Mouse (Mus musculus): ENCODE data around the gene Il27ra. TPM values are rescaled to one million over a fixed set of nuclear protein-coding genes. Genes with fewer than 3 reads are reported as not detected.
A peak's percentile ranks its signal among the peaks of the same experiment; 100 is the strongest.

The Il27ra gene
- polyA plus RNA-seq, 1 experiment: 7.7 TPM

GRCm38 (mm10) chr8:84024171-84024570 is 18.2 kb downstream of the Il27ra start:
- TF ChIP-seq CTCF (IDR thresholded peaks at IDR 0.05; ENCODE audit: control insufficient read depth, insufficient read depth, low read length) (peak; percentile 85), POLR2A (IDR thresholded peaks at IDR 0.05; ENCODE audit: borderline replicate concordance, control insufficient read depth, low read depth, low read length) (no peak)
- H3K27ac ChIP-seq (ENCODE audit: control insufficient read depth, insufficient read depth, low read depth, low read length, poor library complexity): no peak overlapping the region
- H3K4me3 ChIP-seq (replicated peaks; ENCODE audit: control insufficient read depth, low read depth, low read length): no peak overlapping the region
- 21% methylated on average over 10 of the region's 10 CpGs for WGBS
- H3K4me1 ChIP-seq (ENCODE audit: control insufficient read depth, insufficient read depth, low read length): no peaks in the 10 kb centered on the region

GRCm38 (mm10) chr8:84023631-84024030 is 18.8 kb downstream of the Il27ra start:
- Histone ChIP-seq H3K4me3 (replicated peaks; ENCODE audit: control insufficient read depth, low read depth, low read length) (no peak overlapping the region), H3K27ac (ENCODE audit: control insufficient read depth, insufficient read depth, low read depth, low read length, poor library complexity) (no peak overlapping the region), H3K4me1 (ENCODE audit: control insufficient read depth, insufficient read depth, low read length) (no peaks in the 10 kb centered on the region)
- WGBS: 82% methylated on average over 1 of the region's 1 CpGs
- TF ChIP-seq CTCF (IDR thresholded peaks at IDR 0.05; ENCODE audit: control insufficient read depth, insufficient read depth, low read length) (no peak), POLR2A (IDR thresholded peaks at IDR 0.05; ENCODE audit: borderline replicate concordance, control insufficient read depth, low read depth, low read length) (no peak)

- Histone ChIP-seq H3K27ac (ENCODE audit: control insufficient read depth, insufficient read depth, low read depth, low read length, poor library complexity) (no peak overlapping the region), H3K4me3 (replicated peaks; ENCODE audit: control insufficient read depth, low read depth, low read length) (no peak overlapping the region), H3K4me1 (ENCODE audit: control insufficient read depth, insufficient read depth, low read length) (no peaks in the 10 kb centered on the region)
- TF ChIP-seq CTCF (IDR thresholded peaks at IDR 0.05; ENCODE audit: control insufficient read depth, insufficient read depth, low read length): no peak
- 15% methylated on average over 5 of the region's 5 CpGs for whole genome bisulfite sequencing
Observed at GRCm38 (mm10) chr8:84023085-84023484, 19.3 kb downstream of the Il27ra start.

DNA sequence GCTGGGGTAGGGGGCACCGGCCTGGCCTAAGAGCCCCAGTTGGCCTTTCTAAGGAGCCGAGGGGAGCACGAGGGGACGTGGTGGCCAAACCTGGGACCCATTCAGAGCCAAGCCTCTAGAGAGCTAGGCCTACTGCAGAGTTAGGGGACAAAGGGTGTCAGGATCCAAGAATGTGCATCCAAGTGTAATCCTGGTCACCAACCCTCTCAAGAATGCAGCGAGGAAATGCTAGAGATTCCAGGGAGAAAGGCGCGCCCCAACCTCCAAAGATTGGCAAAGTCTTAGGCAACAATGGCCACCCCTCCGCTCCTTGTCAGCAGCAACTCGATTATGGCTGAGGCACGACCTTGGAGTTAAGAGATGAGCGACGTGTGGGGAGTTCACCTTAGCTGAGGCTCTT is 20.8 kb downstream of the Il27ra start:
- WGBS: 70% methylated on average over 12 of the region's 12 CpGs
- Histone ChIP-seq H3K4me1 (ENCODE audit: control insufficient read depth, insufficient read depth, low read length) (no peaks in the 10 kb centered on the region), H3K4me3 (replicated peaks; ENCODE audit: control insufficient read depth, low read depth, low read length) (no peak overlapping the region), H3K27ac (ENCODE audit: control insufficient read depth, insufficient read depth, low read depth, low read length, poor library complexity) (no peak overlapping the region)
- TF ChIP-seq POLR2A (IDR thresholded peaks at IDR 0.05; ENCODE audit: borderline replicate concordance, control insufficient read depth, low read depth, low read length) (no peak), CTCF (IDR thresholded peaks at IDR 0.05; ENCODE audit: control insufficient read depth, insufficient read depth, low read length) (no peak)

GRCm38 (mm10) chr8:84021096-84021495 is 21.3 kb downstream of the Il27ra start, which contains the start of gene Palm3:
Gene Palm3, plus strand, starts transcription at chr8:84021471.
- WGBS: 48% methylated on average over 18 of the region's 18 CpGs
- Histone ChIP-seq H3K4me3 (replicated peaks; ENCODE audit: control insufficient read depth, low read depth, low read length) (no peak within 1 kb of the TSS), H3K4me1 (ENCODE audit: control insufficient read depth, insufficient read depth, low read length) (no peaks in the 10 kb centered on the region), H3K27ac (ENCODE audit: control insufficient read depth, insufficient read depth, low read depth, low read length, poor library complexity) (no peak within 1 kb of the TSS)
- TF ChIP-seq POLR2A (IDR thresholded peaks at IDR 0.05; ENCODE audit: borderline replicate concordance, control insufficient read depth, low read depth, low read length) (no peak), CTCF (IDR thresholded peaks at IDR 0.05; ENCODE audit: control insufficient read depth, insufficient read depth, low read length) (no peak)

DNA sequence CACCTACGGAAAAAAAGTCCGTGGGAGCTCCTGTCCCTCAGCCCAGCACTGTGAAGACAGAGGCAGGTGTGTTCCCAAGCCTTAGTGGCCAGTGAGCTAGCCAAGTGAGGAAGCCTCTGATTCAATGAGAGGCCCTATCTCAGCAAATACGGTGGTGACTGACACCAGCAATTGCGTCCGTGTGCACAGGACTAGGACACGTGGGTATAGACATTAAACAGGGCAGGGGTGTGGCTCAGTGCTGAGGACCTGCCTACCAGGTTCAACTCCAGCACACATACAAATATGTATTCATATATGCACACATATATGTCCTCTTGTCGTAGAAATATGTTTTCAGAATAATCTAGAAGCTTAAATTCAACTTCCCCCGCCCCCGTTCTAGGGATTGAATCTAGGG is 22.7 kb downstream of the Il27ra start:
- WGBS: 52% methylated on average over 9 of the region's 9 CpGs
- no peaks in the 10 kb centered on the region for H3K4me1 ChIP-seq (ENCODE audit: control insufficient read depth, insufficient read depth, low read length)
- no peak for TF ChIP-seq POLR2A (IDR thresholded peaks at IDR 0.05; ENCODE audit: borderline replicate concordance, control insufficient read depth, low read depth, low read length)
- TF ChIP-seq CTCF (IDR thresholded peaks at IDR 0.05; ENCODE audit: control insufficient read depth, insufficient read depth, low read length): no peak
- H3K4me3 ChIP-seq (replicated peaks; ENCODE audit: control insufficient read depth, low read depth, low read length): no peak overlapping the region
- H3K27ac ChIP-seq (ENCODE audit: control insufficient read depth, insufficient read depth, low read depth, low read length, poor library complexity): no peak overlapping the region

GRCm38 (mm10) chr8:84015833-84016232 is 26.6 kb downstream of the Il27ra start:
- H3K4me1 ChIP-seq (ENCODE audit: control insufficient read depth, insufficient read depth, low read length): no peaks in the 10 kb centered on the region
- 92% methylated on average over 5 of the region's 5 CpGs for WGBS
- TF ChIP-seq POLR2A (IDR thresholded peaks at IDR 0.05; ENCODE audit: borderline replicate concordance, control insufficient read depth, low read depth, low read length): no peak
- TF ChIP-seq CTCF (IDR thresholded peaks at IDR 0.05; ENCODE audit: control insufficient read depth, insufficient read depth, low read length): no peak
- H3K27ac ChIP-seq (ENCODE audit: control insufficient read depth, insufficient read depth, low read depth, low read length, poor library complexity): no peak overlapping the region
- no peak overlapping the region for H3K4me3 ChIP-seq (replicated peaks; ENCODE audit: control insufficient read depth, low read depth, low read length)

- Histone ChIP-seq H3K4me3 (replicated peaks; ENCODE audit: control insufficient read depth, low read depth, low read length) (no peak overlapping the region), H3K27ac (ENCODE audit: control insufficient read depth, insufficient read depth, low read depth, low read length, poor library complexity) (no peak overlapping the region), H3K4me1 (ENCODE audit: control insufficient read depth, insufficient read depth, low read length) (no peaks in the 10 kb centered on the region)
- WGBS: 24% methylated on average over 35 of the region's 35 CpGs
- no peak for TF ChIP-seq CTCF (IDR thresholded peaks at IDR 0.05; ENCODE audit: control insufficient read depth, insufficient read depth, low read length)
- no peak for TF ChIP-seq POLR2A (IDR thresholded peaks at IDR 0.05; ENCODE audit: borderline replicate concordance, control insufficient read depth, low read depth, low read length)
Observed at GRCm38 (mm10) chr8:84012499-84013165, 29.8 kb downstream of the Il27ra start.

Measured in bone marrow, adult 2 months (tissue).